Mouse (Mus musculus): Measurements from ENCODE around the gene Arid4b. TPM values are rescaled to one million over a fixed set of nuclear protein-coding genes. Genes with fewer than 3 reads are reported as not detected.

The Arid4b gene
- polyA plus RNA-seq, 1 experiment from 2014 or later = 48.4 TPM

DNA sequence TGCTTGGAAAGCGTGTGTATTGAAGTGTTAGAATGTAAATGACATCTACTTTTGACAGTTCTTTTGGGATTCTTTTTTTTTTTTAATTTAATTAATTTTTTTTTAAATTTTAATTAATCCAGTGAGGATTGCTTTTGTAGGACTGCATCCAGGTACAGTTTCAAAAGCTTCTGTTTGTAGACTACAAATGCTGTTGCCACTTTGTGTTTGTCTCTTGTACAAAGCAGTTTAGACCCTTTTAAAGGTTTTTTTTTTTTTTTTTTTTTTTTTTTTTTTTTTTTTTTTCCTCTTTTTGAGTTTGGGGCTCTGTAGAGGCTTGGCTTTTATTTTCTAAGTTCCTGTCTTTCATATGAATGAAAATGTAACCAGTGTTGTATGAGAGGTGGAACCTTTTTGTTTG lies 2.7 kb downstream of the Arid4b start:
- Histone ChIP-seq H3K9ac (ENCODE audit: low read depth, low read length) (no peak overlapping the region), H3K9me3 (replicated peaks; ENCODE audit: low read length) (no peaks in the 10 kb centered on the region), H3K4me3 (replicated peaks; ENCODE audit: low read depth, low read length) (no peak overlapping the region), H3K27ac (no peak overlapping the region), H3K36me3 (ENCODE audit: insufficient read depth, low read length) (no peaks in the 10 kb centered on the region), H3K27me3 (ENCODE audit: insufficient read depth, low read length) (no peaks in the 10 kb centered on the region), H3K4me1 (replicated peaks; ENCODE audit: insufficient read depth, low read length) (peaks cover 5% of the 10 kb centered on the region; the same call in 1 of the 2 replicates), H3K4me2 (ENCODE audit: low read length) (no peak overlapping the region)
- WGBS = 75% methylated on average over 1 of the region's 1 CpGs
- TF ChIP-seq CTCF (IDR thresholded peaks at IDR 0.05; ENCODE audit: low read depth) = no peak
- DNase-seq (ENCODE audit: low spot score) = no peak
- ATAC-seq (replicated peaks; ENCODE audit: low FRiP score, low read depth) = no peak

DNA sequence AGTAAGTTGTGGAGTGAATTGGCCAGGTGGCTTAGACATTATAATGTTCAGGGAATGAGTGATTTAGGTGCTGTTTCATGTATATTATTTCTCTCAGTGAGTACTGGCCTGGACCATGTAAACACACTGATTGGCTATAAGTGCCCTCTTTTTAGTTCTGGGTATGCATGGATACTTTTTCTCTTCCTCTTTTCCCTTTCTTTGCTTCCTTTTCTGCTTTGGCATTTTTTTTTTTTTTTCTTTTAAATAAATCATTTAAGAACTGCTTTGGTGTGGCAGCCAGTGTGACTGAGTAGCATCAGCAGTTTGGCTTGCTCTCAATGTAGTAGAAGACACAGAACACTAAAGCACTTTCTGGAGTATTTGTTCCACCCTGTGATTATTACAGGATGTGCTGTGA lies 5.0 kb downstream of the Arid4b start:
- no peak for DNase-seq (ENCODE audit: low spot score)
- ATAC-seq (replicated peaks; ENCODE audit: low FRiP score, low read depth) = no peak
- Histone ChIP-seq H3K4me3 (replicated peaks; ENCODE audit: low read depth, low read length) (no peak overlapping the region), H3K27me3 (ENCODE audit: insufficient read depth, low read length) (no peaks in the 10 kb centered on the region), H3K4me1 (replicated peaks; ENCODE audit: insufficient read depth, low read length) (no peaks in the 10 kb centered on the region), H3K9me3 (replicated peaks; ENCODE audit: low read length) (no peaks in the 10 kb centered on the region), H3K4me2 (ENCODE audit: low read length) (no peak overlapping the region), H3K9ac (ENCODE audit: low read depth, low read length) (no peak overlapping the region), H3K27ac (no peak overlapping the region), H3K36me3 (ENCODE audit: insufficient read depth, low read length) (no peaks in the 10 kb centered on the region)
- no peak for TF ChIP-seq CTCF (IDR thresholded peaks at IDR 0.05; ENCODE audit: low read depth)

- Histone ChIP-seq H3K36me3 (ENCODE audit: insufficient read depth, low read length) (no peaks in the 10 kb centered on the region), H3K4me2 (ENCODE audit: low read length) (no peak overlapping the region), H3K27ac (no peak overlapping the region), H3K9ac (ENCODE audit: low read depth, low read length) (no peak overlapping the region), H3K9me3 (replicated peaks; ENCODE audit: low read length) (no peaks in the 10 kb centered on the region), H3K27me3 (ENCODE audit: insufficient read depth, low read length) (no peaks in the 10 kb centered on the region), H3K4me3 (replicated peaks; ENCODE audit: low read depth, low read length) (no peak overlapping the region), H3K4me1 (replicated peaks; ENCODE audit: insufficient read depth, low read length) (no peaks in the 10 kb centered on the region)
- 74% methylated on average over 1 of the region's 1 CpGs for WGBS
- TF ChIP-seq CTCF (IDR thresholded peaks at IDR 0.05; ENCODE audit: low read depth) = no peak
- DNase-seq (ENCODE audit: low spot score) (no peak), ATAC-seq (replicated peaks; ENCODE audit: low FRiP score, low read depth) (no peak)
Observed at GRCm38 (mm10) chr13:14069291-14069690, 6.3 kb downstream of the Arid4b start.

DNA sequence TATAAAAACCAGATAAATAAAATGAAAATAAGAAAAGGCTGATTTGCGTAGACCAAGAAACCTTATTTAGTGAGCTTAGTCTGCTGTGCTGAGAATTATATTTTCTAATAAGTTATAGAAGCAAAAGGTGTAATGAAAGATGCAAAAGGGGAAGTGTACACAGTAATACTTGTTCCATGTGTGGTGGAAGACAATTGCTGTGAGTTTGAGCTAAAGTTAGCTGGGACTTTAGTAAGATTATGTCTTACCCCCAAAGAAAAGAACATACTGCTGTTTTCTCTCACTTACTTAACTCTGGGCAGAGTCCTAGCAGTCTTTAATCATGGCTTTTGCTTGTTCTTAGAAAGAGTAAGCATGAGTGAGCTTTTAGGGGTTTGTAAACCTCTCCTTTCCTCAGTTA lies 11.3 kb downstream of the Arid4b start:
- WGBS = 100% methylated on average over 1 of the region's 1 CpGs
- TF ChIP-seq CTCF (IDR thresholded peaks at IDR 0.05; ENCODE audit: low read depth) = no peak
- no peaks in the 10 kb centered on the region for H3K36me3 ChIP-seq (ENCODE audit: insufficient read depth, low read length)

DNA sequence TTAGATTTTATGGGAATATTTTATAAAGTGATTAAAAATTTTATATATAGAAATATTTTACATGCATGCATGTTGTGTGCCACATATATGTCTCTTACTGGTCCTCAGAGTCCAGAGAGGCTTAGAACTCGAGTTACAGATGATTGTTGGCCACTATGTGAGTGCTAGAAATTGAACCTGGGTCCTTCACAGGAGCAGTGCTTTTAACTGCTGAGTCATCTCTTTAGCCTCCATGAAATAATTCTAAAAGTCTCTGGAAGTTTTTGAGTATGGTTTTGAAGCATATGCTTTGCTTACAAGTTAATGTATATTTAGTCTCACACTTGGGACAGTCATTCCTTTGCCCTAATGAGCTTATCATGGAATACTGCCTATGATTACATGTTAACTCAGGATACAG lies 12.3 kb downstream of the Arid4b start:
- Histone ChIP-seq H3K4me1 (replicated peaks; ENCODE audit: insufficient read depth, low read length) (no peaks in the 10 kb centered on the region), H3K4me3 (replicated peaks; ENCODE audit: low read depth, low read length) (no peak overlapping the region), H3K4me2 (ENCODE audit: low read length) (no peak overlapping the region), H3K27ac (no peak overlapping the region), H3K36me3 (ENCODE audit: insufficient read depth, low read length) (no peaks in the 10 kb centered on the region), H3K9ac (ENCODE audit: low read depth, low read length) (no peak overlapping the region), H3K27me3 (ENCODE audit: insufficient read depth, low read length) (no peaks in the 10 kb centered on the region), H3K9me3 (replicated peaks; ENCODE audit: low read length) (no peaks in the 10 kb centered on the region)
- TF ChIP-seq CTCF (IDR thresholded peaks at IDR 0.05; ENCODE audit: low read depth) = no peak
- DNase-seq (ENCODE audit: low spot score) = no peak
- 80% methylated on average over 1 of the region's 1 CpGs for WGBS
- no peak for ATAC-seq (replicated peaks; ENCODE audit: low FRiP score, low read depth)

More for the DNA sequence above, 11.3 kb downstream of the Arid4b start:
- Histone ChIP-seq H3K9ac (ENCODE audit: low read depth, low read length) (no peak overlapping the region), H3K4me1 (replicated peaks; ENCODE audit: insufficient read depth, low read length) (no peaks in the 10 kb centered on the region), H3K4me3 (replicated peaks; ENCODE audit: low read depth, low read length) (no peak overlapping the region), H3K9me3 (replicated peaks; ENCODE audit: low read length) (no peaks in the 10 kb centered on the region), H3K27ac (no peak overlapping the region), H3K4me2 (ENCODE audit: low read length) (no peak overlapping the region), H3K27me3 (ENCODE audit: insufficient read depth, low read length) (no peaks in the 10 kb centered on the region)
- ATAC-seq (replicated peaks; ENCODE audit: low FRiP score, low read depth) (no peak), DNase-seq (ENCODE audit: low spot score) (no peak)

DNA sequence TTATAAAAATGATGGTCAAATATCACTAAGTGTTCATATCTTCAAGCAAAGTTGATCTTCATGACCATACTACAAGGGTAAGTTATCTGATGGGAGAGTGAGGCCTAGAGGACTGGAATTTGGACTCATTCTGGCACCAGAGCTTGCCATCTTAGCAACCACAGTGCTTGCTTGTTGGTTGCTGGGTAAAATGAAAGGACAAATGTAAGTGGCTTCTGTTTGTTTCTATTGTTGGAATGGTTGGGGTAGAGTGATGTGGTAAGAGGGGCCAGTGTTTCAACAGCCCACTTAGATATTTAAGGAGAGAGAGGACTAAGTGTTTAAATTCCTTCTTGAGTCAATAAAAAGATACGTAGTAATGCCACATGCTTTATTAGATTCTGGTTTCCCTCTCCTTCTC lies 25.6 kb downstream of the Arid4b start:
- ATAC-seq (replicated peaks; ENCODE audit: low FRiP score, low read depth) = no peak
- WGBS = 81% methylated on average over 1 of the region's 1 CpGs

DNA sequence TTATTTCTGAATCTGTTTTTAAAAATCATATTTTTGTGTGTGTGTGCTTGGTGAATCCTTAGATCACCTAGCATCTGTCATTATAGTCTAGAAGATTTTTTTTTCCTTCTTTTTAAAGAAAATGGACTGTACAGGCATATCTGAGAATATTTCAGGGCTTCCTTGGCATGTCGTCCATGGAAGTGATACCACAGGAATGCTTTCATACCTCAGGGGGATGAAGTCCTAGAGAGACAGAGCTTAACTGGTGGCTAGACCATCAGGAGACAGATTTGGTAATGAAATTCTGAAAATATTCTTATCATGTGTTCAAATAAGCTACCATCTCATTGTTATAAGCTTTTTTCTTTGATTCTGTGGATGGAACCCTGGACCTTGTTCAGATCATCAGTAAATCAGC lies 40.0 kb downstream of the Arid4b start:
- ATAC-seq (replicated peaks; ENCODE audit: low FRiP score, low read depth) = no peak

More for the DNA sequence above, 25.6 kb downstream of the Arid4b start:
- Histone ChIP-seq H3K27ac (no peak overlapping the region), H3K9me3 (replicated peaks; ENCODE audit: low read length) (no peaks in the 10 kb centered on the region), H3K9ac (ENCODE audit: low read depth, low read length) (no peak overlapping the region), H3K4me1 (replicated peaks; ENCODE audit: insufficient read depth, low read length) (no peaks in the 10 kb centered on the region), H3K36me3 (ENCODE audit: insufficient read depth, low read length) (no peaks in the 10 kb centered on the region), H3K27me3 (ENCODE audit: insufficient read depth, low read length) (no peaks in the 10 kb centered on the region), H3K4me3 (replicated peaks; ENCODE audit: low read depth, low read length) (no peak overlapping the region), H3K4me2 (ENCODE audit: low read length) (no peak overlapping the region)
- no peak for DNase-seq (ENCODE audit: low spot score)
- no peak for TF ChIP-seq CTCF (IDR thresholded peaks at IDR 0.05; ENCODE audit: low read depth)

More for the DNA sequence above, 40.0 kb downstream of the Arid4b start:
- Histone ChIP-seq H3K9ac (ENCODE audit: low read depth, low read length) (no peak overlapping the region), H3K4me2 (ENCODE audit: low read length) (no peak overlapping the region), H3K36me3 (ENCODE audit: insufficient read depth, low read length) (no peaks in the 10 kb centered on the region), H3K27me3 (ENCODE audit: insufficient read depth, low read length) (no peaks in the 10 kb centered on the region), H3K9me3 (replicated peaks; ENCODE audit: low read length) (no peaks in the 10 kb centered on the region), H3K27ac (no peak overlapping the region), H3K4me3 (replicated peaks; ENCODE audit: low read depth, low read length) (no peak overlapping the region), H3K4me1 (replicated peaks; ENCODE audit: insufficient read depth, low read length) (no peaks in the 10 kb centered on the region)
- TF ChIP-seq CTCF (IDR thresholded peaks at IDR 0.05; ENCODE audit: low read depth) = no peak
- WGBS = 42% methylated on average over 1 of the region's 1 CpGs
- DNase-seq (ENCODE audit: low spot score) = no peak
